Mouse (Mus musculus) bone marrow macrophage, adult 2 months (primary cell): ENCODE measurements around the gene B3galt1. TPM values are rescaled to one million over a fixed set of nuclear protein-coding genes. Genes with fewer than 3 reads are reported as not detected.

Experiments used
- H3K27ac ChIP-seq: 2 replicates; pipeline ENCODE4 v1.5.1; 2012; ENCODE audit warnings: low read depth, low read length; ENCODE audit not compliant: insufficient read depth
- H3K4me1 ChIP-seq: 2 replicates; pipeline ENCODE4 v1.6.1; 2012; ENCODE audit warnings: low read length; ENCODE audit not compliant: control insufficient read depth, insufficient read depth
- H3K4me3 ChIP-seq: 2 replicates; pipeline ENCODE4 v1.5.1; 2012; ENCODE audit warnings: mild to moderate bottlenecking, low read length, moderate library complexity; ENCODE audit not compliant: insufficient read depth
- CTCF ChIP-seq: IDR thresholded peaks from 2 replicates; pipeline ENCODE4 v1.5.1; 2012; ENCODE audit warnings: low read depth, mild to moderate bottlenecking, low read length, moderate library complexity
- POLR2A ChIP-seq: IDR thresholded peaks from 2 replicates; pipeline ENCODE4 v1.6.1; 2012; ENCODE audit warnings: mild to moderate bottlenecking, low read depth, low read length, borderline replicate concordance
- polyA plus RNA-seq: library from polyadenylated mRNA; stranded (reverse); fragments of >200 nt; gene quantifications from 2 replicates; pipeline ENCODE4 v1.2.4, GENCODE M21; 2012; ENCODE audit not compliant: missing spikeins, insufficient read depth, insufficient read length

Gene B3galt1
- polyA plus RNA-seq, 1 experiment: not detected

- Histone ChIP-seq H3K27ac (no peak overlapping the region), H3K4me1 (no peaks in the 10 kb centered on the region), H3K4me3 (no peak overlapping the region)
- TF ChIP-seq POLR2A: no peak
- TF ChIP-seq CTCF: no peak
Observed at GRCm38 (mm10) chr2:68021541-68022152, 456.0 kb downstream of the B3galt1 start.

- TF ChIP-seq POLR2A (no peak), CTCF (no peak)
- Histone ChIP-seq H3K27ac (no peak overlapping the region), H3K4me3 (no peak overlapping the region), H3K4me1 (no peaks in the 10 kb centered on the region)
Observed at GRCm38 (mm10) chr2:68028811-68029210, 463.1 kb downstream of the B3galt1 start.

- no peak overlapping the region for H3K4me3 ChIP-seq
- TF ChIP-seq CTCF: no peak
- no peak for TF ChIP-seq POLR2A
- H3K4me1 ChIP-seq: no peaks in the 10 kb centered on the region
- no peak overlapping the region for H3K27ac ChIP-seq
Observed at GRCm38 (mm10) chr2:68034711-68035110, 469.0 kb downstream of the B3galt1 start.

GRCm38 (mm10) chr2:68040752-68041151 is 475.1 kb downstream of the B3galt1 start:
- Histone ChIP-seq H3K4me3 (no peak overlapping the region), H3K4me1 (no peaks in the 10 kb centered on the region), H3K27ac (no peak overlapping the region)
- TF ChIP-seq CTCF: no peak
- TF ChIP-seq POLR2A: no peak

GRCm38 (mm10) chr2:68052481-68052880 is 486.8 kb downstream of the B3galt1 start:
- Histone ChIP-seq H3K4me1 (no peaks in the 10 kb centered on the region), H3K4me3 (no peak overlapping the region), H3K27ac (no peak overlapping the region)
- TF ChIP-seq POLR2A: no peak
- TF ChIP-seq CTCF: no peak

GRCm38 (mm10) chr2:68053243-68053642 is 487.6 kb downstream of the B3galt1 start:
- H3K4me1 ChIP-seq: no peaks in the 10 kb centered on the region
- no peak overlapping the region for H3K4me3 ChIP-seq
- no peak overlapping the region for H3K27ac ChIP-seq
- no peak for TF ChIP-seq CTCF
- TF ChIP-seq POLR2A: no peak

- no peaks in the 10 kb centered on the region for H3K4me1 ChIP-seq
- no peak overlapping the region for H3K4me3 ChIP-seq
- no peak overlapping the region for H3K27ac ChIP-seq
- TF ChIP-seq CTCF: no peak
- TF ChIP-seq POLR2A: no peak
Observed at GRCm38 (mm10) chr2:68061341-68061740, 495.7 kb downstream of the B3galt1 start.

- TF ChIP-seq CTCF (no peak), POLR2A (no peak)
- H3K4me1 ChIP-seq: no peaks in the 10 kb centered on the region
- H3K4me3 ChIP-seq: no peak overlapping the region
- no peak overlapping the region for H3K27ac ChIP-seq
Observed at GRCm38 (mm10) chr2:68079426-68080360, 514.0 kb downstream of the B3galt1 start.

GRCm38 (mm10) chr2:68080872-68081280 is 515.2 kb downstream of the B3galt1 start:
- Histone ChIP-seq H3K4me1 (no peaks in the 10 kb centered on the region), H3K27ac (no peak overlapping the region), H3K4me3 (no peak overlapping the region)
- TF ChIP-seq POLR2A (no peak), CTCF (no peak)

GRCm38 (mm10) chr2:68084483-68084882 is 518.8 kb downstream of the B3galt1 start:
- no peak overlapping the region for H3K4me3 ChIP-seq
- H3K4me1 ChIP-seq: no peaks in the 10 kb centered on the region
- no peak for TF ChIP-seq CTCF
- no peak for TF ChIP-seq POLR2A
- no peak overlapping the region for H3K27ac ChIP-seq

GRCm38 (mm10) chr2:68086101-68086500 is 520.4 kb downstream of the B3galt1 start:
- Histone ChIP-seq H3K27ac (no peak overlapping the region), H3K4me1 (no peaks in the 10 kb centered on the region), H3K4me3 (no peak overlapping the region)
- TF ChIP-seq POLR2A (no peak), CTCF (no peak)
